Mouse (Mus musculus) naive thymus-derived CD4-positive, alpha-beta T cell, adult 5 months (primary cell): ENCODE measurements around the gene Gm9999. TPM values are rescaled to one million over a fixed set of nuclear protein-coding genes. Genes with fewer than 3 reads are reported as not detected.

Experiments used
- polyA plus RNA-seq: library from polyadenylated mRNA; unstranded; fragments of 100-300 nt; shearing (Covaris generic); gene quantifications from one replicate; pipeline ENCODE4 v1.2.1, GENCODE M21; 2017

The Gm9999 gene
- polyA plus RNA-seq = not detected

DNA sequence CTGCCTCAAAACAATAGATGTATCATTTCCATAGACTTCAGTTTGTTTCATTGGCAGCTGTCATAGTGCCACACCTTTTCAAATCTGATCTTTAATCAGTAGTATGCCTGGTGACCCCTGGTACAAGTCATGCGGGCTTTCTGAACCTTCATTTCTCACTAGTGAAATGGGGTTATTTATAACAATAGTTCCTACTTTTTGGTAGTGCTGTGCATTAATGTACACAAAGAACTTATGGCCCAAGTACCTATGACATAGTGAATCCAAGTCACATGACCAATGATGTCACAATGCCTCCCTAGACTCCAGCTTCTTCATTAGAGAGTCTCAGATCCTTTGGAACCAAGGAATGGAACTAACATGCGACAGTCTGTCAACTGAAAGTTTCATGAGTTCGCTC, at the start of gene Gm9999:
Gm9999 (plus strand) TSS at position 301 of the 400 bp plus-strand sequence.

DNA sequence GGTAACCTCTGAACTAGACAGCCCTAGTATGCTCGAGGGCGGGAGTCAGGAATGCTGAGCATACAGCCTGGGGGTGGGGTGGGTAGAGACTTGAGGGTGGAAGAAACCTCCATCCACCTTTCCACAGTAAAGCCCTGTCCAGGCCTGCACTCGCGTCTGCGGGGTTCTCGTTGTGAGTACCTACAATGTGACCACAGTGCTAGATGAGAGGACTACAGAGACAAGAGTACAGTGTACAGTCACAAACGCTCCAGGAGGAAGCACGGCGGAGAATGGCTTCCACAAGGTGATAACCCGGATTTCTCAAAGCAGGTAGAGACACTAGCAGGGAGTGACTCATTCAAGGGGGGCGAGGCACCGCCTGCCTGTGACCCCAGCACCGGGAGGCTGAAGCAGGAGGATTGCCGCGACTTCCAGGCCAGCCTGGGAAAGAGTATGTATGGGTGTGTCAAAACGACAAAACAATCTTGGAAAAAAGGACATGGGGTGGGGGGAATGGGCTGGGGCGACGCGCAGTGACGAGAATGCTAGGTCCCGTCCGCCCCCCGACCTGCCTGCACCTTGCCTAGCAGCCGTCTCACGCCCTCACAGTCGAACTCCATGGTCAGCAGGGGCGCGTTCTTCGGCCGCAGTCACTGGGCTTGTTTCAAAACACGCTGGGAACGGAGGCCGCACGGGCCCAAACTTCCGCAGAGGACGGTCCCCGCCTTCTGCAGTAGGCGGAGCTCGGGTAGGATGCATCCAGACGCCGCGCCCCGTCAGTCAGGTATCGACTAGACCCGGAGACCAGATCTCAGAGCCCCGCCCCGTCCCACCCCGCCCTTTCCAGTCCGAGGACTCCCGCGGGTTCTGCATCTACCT, 25.3 kb upstream of the Gm9999 start, which contains the start of gene Uevld:
Uevld (minus strand) TSS at position 697 of the 861 bp plus-strand sequence.

DNA sequence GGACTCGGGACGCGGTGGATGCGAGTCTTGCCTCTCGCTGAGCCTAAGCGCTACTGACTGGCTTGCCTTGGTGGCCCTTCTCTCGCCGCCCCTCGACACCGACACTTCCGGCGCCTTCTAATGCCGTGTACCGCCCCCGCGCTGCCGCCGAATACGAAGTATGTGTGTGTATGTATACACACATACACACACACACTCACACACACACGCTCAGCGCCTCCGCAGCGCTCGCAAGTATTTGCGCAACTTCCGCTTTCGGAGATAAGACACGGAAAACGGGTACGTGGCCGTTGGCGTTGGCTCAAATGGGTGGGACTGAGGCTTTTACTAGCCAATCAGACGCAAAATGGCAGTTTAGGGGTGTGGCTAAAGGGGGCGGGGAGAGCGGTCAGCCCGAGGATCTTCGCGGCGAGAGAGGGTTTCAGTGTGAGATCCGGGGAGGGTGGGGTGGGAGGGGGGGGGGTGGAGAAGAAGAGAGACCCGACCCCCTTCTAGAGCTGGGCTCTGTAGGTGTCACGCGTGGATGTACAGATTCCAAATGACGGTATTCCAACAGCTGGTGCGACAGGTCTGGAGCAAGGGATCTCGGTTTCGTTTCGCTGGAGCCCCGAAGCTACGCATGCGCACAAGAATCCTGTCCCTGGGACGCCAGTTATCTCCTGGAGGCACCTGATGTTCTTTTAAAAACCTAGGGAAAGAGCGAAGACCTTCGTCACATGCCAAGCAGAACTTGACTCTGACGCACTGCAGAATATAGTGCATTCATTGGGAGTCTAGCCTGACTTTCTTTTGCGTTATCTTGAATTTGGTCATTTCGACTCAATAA, 25.0 kb downstream of the Gm9999 start, which contains the start of gene Spty2d1:
Spty2d1 (minus strand) TSS at position 244 of the 826 bp plus-strand sequence.

Other genes with a start within 250 kb of the Gm9999 start
- gene Saa1, start 240.6 kb upstream of the Gm9999 start, polyA plus RNA-seq = not detected
- not detected for gene Saa2, start 231.8 kb upstream of the Gm9999 start, polyA plus RNA-seq
- gene Hps5, start 187.5 kb upstream of the Gm9999 start, polyA plus RNA-seq = 48.7 TPM
- 56.7 TPM for gene Gtf2h1, start 187.5 kb upstream of the Gm9999 start, polyA plus RNA-seq
- gene Ldha, start 142.1 kb upstream of the Gm9999 start, polyA plus RNA-seq = 938 TPM
- gene Ldhc, start 122.4 kb upstream of the Gm9999 start, polyA plus RNA-seq = not detected
- gene Tsg101, start 63.6 kb upstream of the Gm9999 start, polyA plus RNA-seq = 96.4 TPM
- 6.1 TPM for gene Uevld, start 25.1 kb upstream of the Gm9999 start, polyA plus RNA-seq
- gene Spty2d1, start 24.8 kb downstream of the Gm9999 start, polyA plus RNA-seq = 74.5 TPM
- gene Tmem86a, start 67.0 kb downstream of the Gm9999 start, polyA plus RNA-seq = 6.7 TPM
- not detected for gene Ptpn5, start 150.1 kb downstream of the Gm9999 start, polyA plus RNA-seq
- gene Mrgpra6, start 221.3 kb downstream of the Gm9999 start, polyA plus RNA-seq = not detected